ENCODE assay signal across 10 mouse cellular contexts in the genomic region with DNA sequence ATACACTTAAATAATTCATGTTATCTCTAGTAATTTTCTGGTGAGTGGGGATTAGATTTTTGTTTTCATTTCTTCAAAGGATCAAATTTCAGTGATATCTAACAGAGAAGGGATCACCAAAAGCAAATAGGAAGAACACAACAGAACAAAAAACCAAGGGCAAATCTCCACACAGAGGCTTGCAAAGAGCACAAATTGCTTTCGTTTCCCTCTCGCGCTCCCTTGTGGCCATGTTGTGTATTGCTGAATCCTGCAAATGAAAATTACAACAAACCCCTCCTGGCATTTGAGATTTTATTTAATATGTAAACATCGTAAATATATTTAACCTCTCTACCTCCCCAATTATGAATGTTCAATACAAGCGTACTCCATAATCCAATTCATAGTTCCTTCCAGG.
DNase-seq lines count a peak whose midpoint lies in the region; ATAC-seq and TF ChIP-seq lines count a peak whose summit lies in the region.
"Had no signal": no experiment of that assay in that cellular context is flagged by ENCODE, and none has a peak within 500 bp of the region (broad histone marks: within the 10 kb centered on the region; RNA-seq: fewer than 3 reads in every experiment).

No protein-coding gene starts in this region.

- H3K9ac ChIP-seq in liver, embryonic 14.5 days (replicated peaks): no peak overlapping the region
- H3K9ac ChIP-seq: hindbrain, embryonic 15.5 days had no signal

- H3K4me3 ChIP-seq in liver, embryonic 14.5 days (ENCODE audit: insufficient read depth in 1 of 2, low read depth in 2 of 2, low read length in 2 of 2): no peak overlapping the region
- H3K4me3 ChIP-seq: hindbrain, embryonic 15.5 days had no signal

- peak; percentile 53 for DNase-seq in gastrocnemius, adult 18-20 months (ENCODE audit: low spot score)
- no peak for DNase-seq in gastrocnemius, postnatal 25 days
- peak; percentile 62 for DNase-seq in urinary bladder, postnatal 14 days (ENCODE audit: low spot score)
- no peak for DNase-seq in urinary bladder, adult 2 months (ENCODE audit: low spot score)
- DNase-seq in embryo, embryonic 9.5 days (ENCODE audit: extremely low spot score): peak; percentile 62
- peak; percentile 43 for DNase-seq in kidney, adult 18-20 months
- no peak for DNase-seq in liver, embryonic 14.5 days (ENCODE audit: low read depth in 3 of 3, low spot score in 3 of 3)
- peak; percentile 36 to 70 for DNase-seq in right cerebral cortex, postnatal 10 days (ENCODE audit: low spot score in 2 of 2)

- H3K4me1 ChIP-seq in liver, embryonic 14.5 days (replicated peaks; ENCODE audit: control insufficient read depth in 2 of 2, insufficient read depth in 2 of 2, low read length in 1 of 2): no peaks in the 10 kb centered on the region
- H3K4me1 ChIP-seq: hindbrain, embryonic 15.5 days had no signal

- no peak for ATAC-seq in liver, embryonic 14.5 days (ENCODE audit: insufficient read depth)

- no peaks in the 10 kb centered on the region for H3K27me3 ChIP-seq in liver, embryonic 14.5 days (ENCODE audit: control insufficient read depth, insufficient read depth, low read length)
- H3K27me3 ChIP-seq: hindbrain, embryonic 15.5 days had no signal

- no peak for TF ChIP-seq EP300 in liver, embryonic 14.5 days (IDR thresholded peaks at IDR 0.05; ENCODE audit: low read depth)

- H3K27ac ChIP-seq in liver, embryonic 14.5 days: no peak overlapping the region
- H3K27ac ChIP-seq: hindbrain, embryonic 15.5 days had no signal

- WGBS in liver, embryonic 14.5 days (ENCODE audit: insufficient replicate concordance): 3% methylated on average over 5 of the region's 5 CpGs

- H3K4me2 ChIP-seq in liver, embryonic 14.5 days (ENCODE audit: low read depth): no peak overlapping the region
- H3K4me2 ChIP-seq: hindbrain, embryonic 15.5 days had no signal

- H3K36me3 ChIP-seq in liver, embryonic 14.5 days (replicated peaks; ENCODE audit: control insufficient read depth, insufficient read depth, low read depth): no peaks in the 10 kb centered on the region
- H3K36me3 ChIP-seq: G1E; hindbrain, embryonic 15.5 days had no signal

- H3K9me3 ChIP-seq in liver, embryonic 14.5 days (ENCODE audit: control insufficient read depth, low read length): no peaks in the 10 kb centered on the region
- H3K9me3 ChIP-seq: hindbrain, embryonic 15.5 days had no signal

- peak; percentile 52 for TF ChIP-seq CTCF in liver, embryonic 14.5 days (IDR thresholded peaks at IDR 0.05; ENCODE audit: low read depth)

Comparison
In these comparisons a context has a peak if more than half of its experiments do, and no peak if none do; other contexts are left out.
1. DNase-seq: peak in gastrocnemius, adult 18-20 months (single experiment), urinary bladder, postnatal 14 days (single experiment), embryo, embryonic 9.5 days (single experiment), kidney, adult 18-20 months (single experiment) and right cerebral cortex, postnatal 10 days (2 of 2); none in gastrocnemius, postnatal 25 days (single experiment), urinary bladder, adult 2 months (single experiment) and liver, embryonic 14.5 days (0 of 3).